Mouse (Mus musculus) embryo, embryonic 10 days (tissue): ENCODE results near the gene Lgi2.

Experiments
- DNase-seq: peaks from one replicate; pipeline ENCODE4 v3.0.0-alpha.2; 2015; ENCODE audit warnings: low spot score

Gene Lgi2

DNA sequence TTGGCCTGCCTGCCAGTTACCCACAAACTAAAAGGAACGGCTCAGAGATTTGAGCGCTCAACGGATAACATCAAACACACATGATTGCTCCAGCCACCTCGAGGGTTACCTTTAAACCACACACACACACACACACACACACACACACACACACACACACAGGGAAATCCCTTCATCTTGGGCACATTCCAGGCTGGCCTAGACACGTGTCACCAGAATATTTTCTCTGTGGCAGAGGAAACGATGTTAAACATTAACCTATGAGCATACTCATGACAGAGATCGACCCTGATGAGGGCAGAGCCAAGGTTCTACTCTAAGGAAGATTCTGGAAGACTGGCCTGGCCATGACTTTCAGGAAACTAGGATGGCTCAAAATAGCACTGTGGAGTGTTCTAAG, 29.2 kb downstream of the Lgi2 start:
- DNase-seq, result no peak

DNA sequence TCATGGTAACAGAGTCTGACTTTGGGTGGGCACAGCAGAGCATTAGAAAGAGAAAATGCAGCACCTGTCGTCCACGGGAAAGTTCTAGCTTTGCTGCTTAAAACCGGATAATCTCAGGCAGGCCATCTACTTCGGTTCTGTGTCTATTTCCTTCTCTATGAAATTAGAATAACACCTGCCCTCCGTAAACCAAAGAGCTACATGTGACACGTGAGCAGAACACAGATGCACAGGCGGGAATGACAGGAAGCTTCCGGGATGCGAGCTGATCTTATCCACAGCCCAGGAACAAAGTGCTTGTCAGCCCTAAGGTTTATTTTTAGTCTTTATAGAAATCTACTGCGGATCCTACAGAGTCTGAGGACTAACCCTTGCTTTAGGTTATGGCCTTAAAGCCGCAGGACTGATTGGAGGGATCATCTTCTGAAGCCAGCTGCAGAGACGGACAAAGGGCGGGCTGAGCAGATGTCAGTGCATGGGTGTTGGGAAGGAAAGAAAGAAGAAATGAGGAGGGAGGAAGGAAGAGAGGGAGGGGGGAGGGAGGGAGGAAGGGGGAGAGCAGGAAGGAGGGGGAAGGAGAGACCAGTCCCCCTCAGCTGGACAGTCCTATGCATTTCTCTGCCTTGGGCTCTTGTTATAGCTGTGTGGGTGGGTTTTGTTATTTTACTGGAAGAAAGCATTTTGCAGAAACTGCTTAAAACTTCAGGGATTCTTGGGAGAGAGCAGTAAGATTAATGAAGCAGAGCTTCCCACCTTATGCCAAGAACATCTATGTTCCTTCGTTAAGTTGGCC, 31.3 kb downstream of the Lgi2 start:
- DNase-seq, result no peak

DNA sequence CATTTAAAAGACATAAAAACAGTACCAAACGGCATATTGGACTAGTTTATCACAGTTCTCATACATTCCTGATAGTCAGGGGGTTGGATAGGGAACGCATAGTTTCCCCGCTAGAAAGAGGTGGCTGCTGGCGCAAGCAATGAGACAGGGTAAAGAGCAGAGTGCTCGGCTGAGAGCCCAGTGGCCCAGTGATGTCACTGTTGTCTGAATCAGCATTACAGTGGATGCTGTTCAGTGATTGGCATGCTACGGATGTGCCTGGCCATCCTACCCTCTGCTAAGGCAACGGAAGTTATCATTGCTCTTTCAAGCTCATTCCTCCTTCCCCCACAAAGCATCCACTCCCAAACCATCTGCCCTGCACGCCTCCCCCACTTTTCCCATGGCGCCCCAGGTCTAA, 32.6 kb downstream of the Lgi2 start:
- no peak for DNase-seq

DNA sequence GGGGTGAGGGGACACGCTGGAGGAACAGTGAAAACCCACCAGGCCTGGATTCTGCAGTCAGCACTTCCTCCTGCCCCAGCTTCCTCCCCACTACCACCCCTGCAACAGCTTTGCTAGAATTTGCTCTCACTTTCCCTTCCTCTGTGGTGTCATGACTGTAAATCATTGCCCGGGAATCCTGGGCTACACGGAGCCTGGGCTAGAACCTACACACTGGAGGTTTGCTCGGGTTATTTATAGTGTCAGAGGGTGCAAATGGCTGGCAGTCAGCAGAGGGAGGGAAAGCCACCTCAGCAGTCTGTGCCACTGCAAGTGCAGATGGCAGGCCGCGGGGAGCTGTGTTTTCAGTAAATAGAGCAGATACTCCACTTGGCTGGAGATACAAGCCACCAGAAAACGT, 37.7 kb downstream of the Lgi2 start:
- DNase-seq, result no peak

DNA sequence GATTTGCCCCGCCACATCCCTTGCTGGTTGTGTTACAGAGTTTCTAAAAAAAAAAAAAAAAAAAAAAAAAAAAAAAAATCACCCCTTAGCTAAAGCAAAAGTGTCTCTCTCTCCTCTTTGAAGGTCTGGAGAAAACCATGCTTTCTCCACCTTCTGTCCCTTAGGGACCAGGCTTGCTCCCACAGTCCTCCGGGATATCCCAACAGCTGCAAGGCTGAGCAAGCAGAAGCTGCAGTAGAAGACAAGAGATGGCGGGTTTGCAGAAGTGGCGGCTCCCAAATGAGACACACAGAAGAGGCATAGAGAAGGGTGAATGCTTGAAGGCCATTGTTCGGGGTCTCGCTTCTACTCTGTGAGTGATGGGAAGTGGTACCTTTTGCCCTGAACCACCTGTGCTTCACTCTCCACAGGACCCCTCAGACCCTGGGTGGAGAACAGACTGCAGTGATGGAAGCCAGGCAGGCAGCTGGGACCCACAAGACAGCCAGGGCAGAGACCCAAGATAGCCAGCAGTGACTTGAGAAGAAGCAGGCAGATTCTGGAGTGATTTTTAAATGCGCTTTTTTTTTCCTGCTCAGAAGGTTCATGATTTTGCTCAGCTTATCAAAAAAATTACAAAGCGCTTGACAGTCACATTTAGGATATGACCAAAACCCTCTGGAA, 39.8 kb downstream of the Lgi2 start:
- no peak for DNase-seq

DNA sequence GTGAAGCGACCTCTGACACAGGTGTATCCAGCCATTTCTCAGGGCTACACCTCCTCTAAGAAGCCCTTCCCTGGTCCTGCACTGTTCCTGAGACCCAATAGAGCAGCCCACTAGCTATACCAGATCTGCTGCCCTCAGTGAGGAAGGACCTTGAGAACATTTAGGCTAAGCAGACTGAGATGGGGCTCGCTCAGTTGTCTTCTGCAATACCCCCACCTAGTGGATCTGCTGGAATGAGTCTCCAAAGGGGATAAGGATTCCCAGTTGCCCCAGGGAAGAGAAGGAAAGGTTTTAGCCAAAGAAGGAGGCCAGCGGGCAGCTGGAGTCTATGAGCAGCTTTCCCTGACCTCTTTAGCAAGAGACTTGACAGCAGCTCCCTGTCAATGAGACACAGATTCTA, 42.1 kb downstream of the Lgi2 start:
- DNase-seq, result peak; percentile 52

DNA sequence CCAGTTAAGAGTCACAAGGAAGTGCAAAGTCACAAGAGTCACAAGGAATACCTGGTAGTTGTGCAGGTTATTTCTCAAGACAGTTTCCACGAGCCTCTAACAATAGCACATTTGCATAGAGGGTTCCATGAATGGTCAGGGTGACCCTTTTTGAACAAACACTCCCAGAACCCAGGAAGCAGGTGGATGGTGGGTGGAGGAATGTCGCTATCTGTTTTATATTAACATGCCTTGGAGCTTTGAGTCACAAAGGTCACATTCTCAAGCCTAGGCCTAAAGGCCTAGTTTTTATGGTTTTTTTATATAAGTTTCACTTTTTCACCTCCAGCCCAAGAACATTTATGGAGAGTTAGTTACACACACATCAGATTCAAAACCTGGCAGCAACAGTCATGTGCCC, 46.3 kb downstream of the Lgi2 start:
- no peak for DNase-seq

DNA sequence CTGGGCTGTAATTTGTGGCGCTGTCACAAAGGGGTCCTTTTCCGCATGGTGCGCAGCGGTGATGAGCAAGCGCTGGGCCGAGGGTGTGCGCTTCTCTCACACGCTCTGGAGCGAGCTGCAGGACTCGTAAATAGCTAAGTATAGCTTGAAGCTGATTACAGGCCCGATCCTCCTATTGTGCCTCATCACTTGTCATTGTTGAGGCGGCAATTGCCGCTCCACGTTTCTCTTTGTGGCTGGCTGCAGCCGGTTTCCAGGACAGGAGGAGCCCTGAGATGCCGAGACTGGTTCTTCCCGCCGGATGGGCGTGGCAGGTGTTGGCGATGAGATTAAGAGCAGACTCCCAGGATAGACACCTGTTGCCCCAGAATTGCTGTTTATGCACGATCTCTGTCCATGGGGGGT, 50.2 kb downstream of the Lgi2 start:
- peak; percentile 47 for DNase-seq

DNA sequence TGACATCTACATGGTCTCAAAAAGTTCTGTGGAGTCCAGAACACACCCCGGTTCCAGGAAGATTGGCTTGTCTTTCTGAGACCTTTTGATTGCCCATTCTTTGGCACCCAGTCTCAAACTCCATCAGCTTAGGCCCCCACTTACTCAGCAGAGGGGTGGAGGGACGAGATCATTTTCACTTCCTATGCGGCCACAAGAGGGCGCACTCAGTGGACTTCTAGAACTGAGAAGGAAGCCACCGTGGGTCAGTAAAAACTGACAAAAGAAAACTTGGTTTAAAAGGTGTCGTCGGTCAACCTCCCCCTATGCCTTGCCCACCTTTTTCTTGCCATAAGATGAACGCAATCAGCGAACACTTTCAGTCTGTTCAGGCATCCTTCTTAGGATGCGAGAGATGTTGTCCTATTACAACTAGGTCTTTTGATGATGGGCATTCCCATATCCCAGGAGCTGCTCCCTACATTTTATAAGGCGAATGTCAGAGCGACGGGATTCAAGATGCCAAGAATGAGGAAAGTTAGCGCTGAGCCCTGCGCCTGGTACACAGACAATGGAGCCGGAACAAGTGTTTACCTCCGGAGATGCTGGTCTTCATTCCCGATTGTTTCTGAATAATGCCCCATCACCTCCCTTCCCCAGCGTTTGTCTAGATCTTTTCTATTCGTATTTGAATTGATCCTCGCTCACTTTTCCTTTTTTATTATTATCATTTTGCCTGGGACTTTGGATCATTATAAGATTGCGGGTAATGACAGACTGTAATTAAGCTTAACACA, 50.8 kb downstream of the Lgi2 start:
- DNase-seq, result peak; percentile 86

DNA sequence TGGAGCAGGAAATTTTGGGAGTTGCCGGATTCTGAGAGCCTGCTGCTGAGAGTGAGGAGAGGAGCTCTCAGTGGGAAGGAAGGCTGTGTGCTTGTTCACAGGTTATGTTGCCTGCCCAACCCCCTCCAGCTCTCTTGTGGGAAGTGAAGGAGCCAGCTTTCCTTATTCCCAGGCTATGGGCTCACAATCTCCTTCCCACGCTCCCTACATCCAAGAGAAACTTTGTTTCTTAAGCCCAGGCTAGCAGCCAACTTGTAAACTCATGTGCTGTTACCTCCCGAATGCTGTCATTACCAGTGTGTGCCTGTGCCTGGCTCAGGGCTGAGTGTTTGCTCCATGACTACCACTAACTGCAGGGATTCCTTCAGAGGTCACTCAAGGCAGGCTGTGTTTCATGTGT, 55.2 kb downstream of the Lgi2 start:
- no peak for DNase-seq

DNA sequence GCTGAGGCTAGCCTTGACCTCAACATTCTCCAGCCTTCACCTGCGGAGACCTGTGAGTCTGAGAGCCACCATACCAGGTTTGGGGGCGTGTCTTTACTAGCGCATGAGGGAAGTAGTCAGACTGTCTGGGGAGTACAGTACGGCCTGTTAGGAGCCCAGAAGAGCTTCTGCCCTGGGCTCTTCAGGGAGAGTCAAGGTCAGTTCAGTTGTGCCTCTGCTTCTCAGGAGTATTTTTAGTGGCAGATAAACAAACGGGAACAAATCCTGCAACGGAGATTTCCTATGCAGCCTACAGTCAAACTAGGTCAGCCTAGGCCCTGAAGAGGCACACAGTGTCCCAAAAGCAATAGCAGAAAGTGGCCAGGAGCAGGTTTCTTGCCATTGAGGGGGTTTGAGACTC, 56.8 kb downstream of the Lgi2 start:
- DNase-seq, result no peak

DNA sequence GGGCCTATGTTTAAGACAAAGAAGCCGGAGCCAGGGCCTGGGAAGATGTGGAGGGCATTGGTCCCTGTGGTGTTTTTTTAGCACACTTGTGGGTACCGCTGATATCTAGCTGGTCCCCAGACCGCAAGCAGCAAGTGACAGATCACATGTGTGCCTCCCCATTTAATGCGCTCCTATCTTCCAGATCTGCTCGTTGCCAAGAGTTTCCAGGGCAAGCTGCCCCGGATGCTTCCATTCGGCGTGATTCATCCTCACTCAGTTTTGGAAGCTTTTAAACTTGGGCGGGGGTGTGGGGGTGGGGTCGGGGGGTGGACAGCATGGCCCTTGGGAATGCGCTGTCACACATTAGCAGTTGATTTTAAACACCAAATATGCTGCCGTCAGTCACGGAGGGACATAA, 61.6 kb downstream of the Lgi2 start:
- no peak for DNase-seq

DNA sequence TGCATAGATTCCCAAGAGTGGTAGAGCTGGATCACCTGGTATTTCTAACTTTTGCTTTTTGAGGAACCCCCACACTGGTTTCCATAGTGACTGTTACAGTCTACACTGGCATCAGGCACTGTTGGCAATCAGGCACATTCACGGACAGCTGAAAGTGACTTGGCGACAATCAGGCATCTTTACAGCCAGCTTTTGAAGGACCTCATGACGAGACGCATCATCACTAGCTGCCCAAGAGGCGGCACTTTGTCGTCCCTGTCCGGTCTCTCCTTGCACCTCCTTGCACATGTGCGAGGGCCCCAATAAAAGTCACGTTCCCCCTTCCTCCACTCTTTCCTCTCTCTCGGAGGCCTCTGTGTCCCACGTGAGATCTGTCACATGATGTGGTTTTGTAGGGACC, 62.1 kb downstream of the Lgi2 start:
- no peak for DNase-seq

DNA sequence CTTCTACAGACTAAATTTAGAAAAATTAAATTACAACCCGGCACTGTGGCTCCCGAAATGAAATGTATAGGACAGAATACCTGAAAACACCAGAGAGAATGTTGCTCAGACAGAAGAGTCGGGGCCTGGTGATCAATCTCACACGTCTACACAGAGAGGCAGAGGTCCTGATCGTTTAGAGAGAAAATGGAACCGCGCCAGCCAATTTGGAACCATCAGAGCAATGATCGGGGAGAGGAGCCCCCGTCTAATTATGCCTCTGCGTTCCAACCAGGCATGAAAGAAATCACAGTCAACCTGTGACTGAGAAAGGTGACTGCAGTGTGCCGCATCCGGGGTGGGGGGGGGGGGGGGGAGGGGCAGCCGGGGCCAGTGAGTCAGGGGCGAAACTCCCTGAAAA, 70.6 kb downstream of the Lgi2 start:
- no peak for DNase-seq

DNA sequence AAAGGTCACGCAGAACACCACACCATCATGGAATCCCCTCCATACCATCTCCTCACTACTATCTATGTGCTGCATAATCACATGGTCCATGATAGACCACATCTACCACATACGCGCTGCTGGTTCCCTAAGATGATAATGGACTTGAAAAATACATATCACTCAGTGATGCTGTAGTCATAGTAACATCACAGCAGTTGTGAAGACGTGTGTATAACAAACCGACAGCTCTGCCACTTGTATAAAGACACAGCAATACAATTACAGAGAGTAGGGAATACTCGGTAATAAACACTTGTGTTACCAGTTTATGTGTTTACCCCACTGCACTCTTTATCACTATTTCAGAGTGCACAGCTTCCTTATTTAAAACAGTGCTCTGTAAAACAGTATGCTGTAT, 74.8 kb downstream of the Lgi2 start:
- DNase-seq, result no peak

DNA sequence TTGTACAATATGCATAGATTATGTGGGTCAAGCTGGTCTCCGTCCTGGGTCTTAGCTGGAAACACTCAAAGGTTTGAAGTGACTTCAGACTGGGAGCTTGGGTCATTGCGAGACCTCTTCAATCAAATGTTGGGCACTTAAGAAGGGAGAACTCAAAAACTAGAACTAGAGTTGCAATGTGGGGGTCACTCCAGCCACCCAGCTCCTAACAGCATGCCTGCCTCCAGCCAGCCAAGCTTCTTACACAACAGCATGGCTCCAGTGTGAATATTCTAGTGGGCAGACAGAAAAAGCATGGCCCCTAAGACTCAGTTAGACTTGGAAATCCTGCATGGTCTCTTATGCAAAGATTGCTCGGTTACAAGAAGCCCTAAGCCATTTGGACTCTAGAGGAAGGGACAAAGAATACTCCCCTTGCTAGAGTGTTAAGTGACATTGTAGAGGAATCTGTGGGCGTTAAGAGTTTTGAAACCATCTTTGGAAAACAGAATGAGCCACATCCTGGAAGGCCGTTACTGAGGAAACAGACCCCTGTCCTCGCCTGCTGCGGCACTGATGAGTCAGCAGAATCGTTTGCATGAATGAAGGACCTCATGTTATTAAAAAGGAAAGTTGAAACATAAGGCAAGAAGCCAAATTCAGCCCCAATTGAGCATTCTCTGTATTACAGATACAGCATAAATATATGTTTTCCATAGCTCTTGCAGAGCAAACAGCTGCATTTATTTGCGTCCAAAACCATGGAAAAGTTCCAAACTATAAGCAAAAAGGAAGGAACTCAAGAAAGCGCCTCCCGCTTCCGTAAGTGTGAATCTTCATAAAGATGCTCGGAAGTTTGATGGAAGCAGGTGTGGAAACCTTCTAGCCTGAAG, 78.5 kb downstream of the Lgi2 start:
- no peak for DNase-seq
